Mouse (Mus musculus) heart, postnatal 0 days (tissue): ENCODE measurements at regions not wholly inside any gene's neighbourhood (a gene's known extent, or its start where the extent isn't known, plus 50 kb on each side); places are given as distances from the start of the nearest gene placed in this dataset.

Experiments used
- CTCF ChIP-seq: IDR thresholded peaks from 2 replicates; pipeline ENCODE4 v1.5.1; 2016; ENCODE audit warnings: antibody characterized with exemption, control low read depth, low read depth
- EP300 ChIP-seq: IDR thresholded peaks from 2 replicates; pipeline ENCODE4 v1.6.1; 2016; ENCODE audit warnings: antibody characterized with exemption, low read depth

DNA sequence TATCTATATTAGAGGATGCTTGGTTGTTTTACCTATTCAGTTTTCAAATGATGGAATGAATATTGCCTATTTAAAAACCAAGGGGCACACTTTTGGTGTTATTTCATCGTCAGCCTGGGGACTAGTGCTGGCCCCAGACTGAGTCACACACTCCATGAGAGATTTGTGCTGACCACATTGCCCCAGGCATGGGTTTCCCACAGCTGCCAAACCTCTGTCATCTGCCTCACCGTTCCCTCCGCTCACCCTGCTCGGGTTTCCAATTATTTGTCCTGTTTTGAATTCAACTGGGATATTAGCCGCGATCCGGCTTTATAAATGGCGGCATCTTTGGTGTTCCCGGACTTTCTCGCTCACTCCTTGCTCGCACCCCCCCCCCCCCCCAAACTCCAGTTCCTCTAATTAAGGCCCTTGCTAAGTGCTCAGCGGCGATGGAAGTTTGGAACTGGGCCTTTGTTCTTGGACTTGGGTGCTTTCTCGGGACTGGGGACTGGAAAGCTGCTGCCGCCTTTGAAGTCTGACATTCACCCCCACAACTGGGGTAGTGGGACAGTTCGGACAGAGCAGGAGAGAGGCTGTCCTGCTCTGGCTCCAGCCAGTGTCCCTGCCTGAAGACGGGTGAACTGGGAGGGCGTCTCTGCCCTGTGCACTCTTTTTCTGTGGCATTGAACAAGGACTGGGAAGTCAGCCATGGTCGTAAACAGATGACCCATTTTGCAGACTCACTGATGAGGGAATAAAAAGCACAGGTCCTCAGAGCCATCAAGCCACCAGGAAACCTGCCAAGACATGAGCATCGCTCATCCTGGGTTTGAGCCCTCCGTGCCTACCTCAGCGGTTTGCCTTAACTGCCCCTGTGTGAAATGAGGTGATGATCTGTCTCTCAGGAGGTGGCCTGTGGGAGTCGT is 67.2 kb upstream of the Mrps22 start:
- TF ChIP-seq CTCF, result no peak
- no peak for TF ChIP-seq EP300
